Mouse (Mus musculus): ENCODE results near the gene Tmem174. TPM values are rescaled to one million over a fixed set of nuclear protein-coding genes. Genes with fewer than 3 reads are reported as not detected.

The Tmem174 gene
- polyA plus RNA-seq, 1 experiment from 2014 or later, result not detected

DNA sequence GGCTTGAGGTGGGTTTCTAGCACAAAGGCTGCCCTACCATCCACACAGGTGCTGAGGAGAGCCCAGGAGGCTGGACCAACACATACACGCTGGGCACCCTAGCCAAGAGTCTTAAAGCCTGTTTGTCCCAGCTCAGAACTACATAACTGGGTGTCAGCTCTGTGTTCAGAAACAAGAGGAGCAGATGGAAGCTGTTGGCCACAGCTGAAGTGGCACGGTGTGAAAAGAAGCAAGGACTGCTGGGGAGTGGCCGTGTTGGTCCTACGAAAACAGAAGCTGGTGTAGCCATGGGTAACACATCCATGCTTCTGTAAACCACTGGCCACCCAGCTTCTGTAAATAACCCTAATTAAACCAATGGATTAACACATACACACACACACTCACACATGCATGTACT lies 18.1 kb upstream of the Tmem174 start:
- no peak overlapping the region for H3K27ac ChIP-seq (replicated peaks)
- no peaks in the 10 kb centered on the region for H3K27me3 ChIP-seq
- no peaks in the 10 kb centered on the region for H3K4me1 ChIP-seq
- no peak for ATAC-seq (ENCODE audit: low FRiP score, low read depth)
- no peak overlapping the region for H3K4me2 ChIP-seq (replicated peaks)
- WGBS, result 90% methylated on average over 4 of the region's 4 CpGs
- H3K9me3 ChIP-seq, result no peaks in the 10 kb centered on the region
- no peaks in the 10 kb centered on the region for H3K36me3 ChIP-seq
- H3K9ac ChIP-seq (replicated peaks), result no peak overlapping the region
- no peak overlapping the region for H3K4me3 ChIP-seq

DNA sequence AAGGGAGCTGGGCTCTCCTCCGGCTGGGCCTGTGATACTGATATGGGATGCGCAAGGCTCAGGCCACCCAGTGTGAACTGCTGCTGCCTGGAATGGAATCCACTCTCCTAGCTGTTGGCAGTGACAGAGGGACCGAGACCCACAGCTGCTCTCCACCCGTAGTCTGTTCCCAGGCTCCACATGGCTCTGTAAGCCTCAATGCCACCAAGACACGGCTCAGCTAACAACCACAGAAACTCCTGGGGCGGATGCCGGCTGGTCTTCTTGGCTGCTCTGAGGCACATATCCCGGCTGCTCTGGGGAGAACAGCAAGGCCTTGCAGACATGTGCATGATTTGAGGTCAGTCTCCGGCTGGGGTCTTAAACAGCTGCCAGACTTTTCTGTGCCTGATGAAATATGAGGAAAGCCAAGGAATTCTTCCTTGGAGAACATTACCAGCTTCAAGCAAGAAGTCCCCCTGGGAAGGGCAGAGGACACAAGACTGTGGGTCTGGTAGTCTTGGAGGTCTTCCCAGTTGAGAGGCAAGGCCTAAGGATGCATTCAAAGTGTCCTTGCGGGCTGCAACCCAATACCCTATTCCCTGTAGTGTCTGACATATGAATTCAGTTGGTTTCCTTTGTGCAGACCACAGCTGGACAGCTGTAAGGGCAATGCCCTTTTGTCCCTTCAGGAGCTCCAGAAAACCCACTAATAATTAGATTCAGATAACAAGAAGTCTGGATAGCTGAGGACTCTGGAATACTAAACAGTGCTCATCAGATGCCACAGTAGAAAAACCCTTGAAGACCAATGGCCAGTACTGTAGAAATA lies 17.1 kb upstream of the Tmem174 start:
- Histone ChIP-seq H3K9me3 (no peaks in the 10 kb centered on the region), H3K27ac (replicated peaks) (no peak overlapping the region), H3K36me3 (no peaks in the 10 kb centered on the region), H3K27me3 (no peaks in the 10 kb centered on the region), H3K4me1 (no peaks in the 10 kb centered on the region), H3K9ac (replicated peaks) (no peak overlapping the region), H3K4me2 (replicated peaks) (no peak overlapping the region), H3K4me3 (no peak overlapping the region)
- ATAC-seq (ENCODE audit: low FRiP score, low read depth), result no peak
- WGBS, result 82% methylated on average over 10 of the region's 10 CpGs

DNA sequence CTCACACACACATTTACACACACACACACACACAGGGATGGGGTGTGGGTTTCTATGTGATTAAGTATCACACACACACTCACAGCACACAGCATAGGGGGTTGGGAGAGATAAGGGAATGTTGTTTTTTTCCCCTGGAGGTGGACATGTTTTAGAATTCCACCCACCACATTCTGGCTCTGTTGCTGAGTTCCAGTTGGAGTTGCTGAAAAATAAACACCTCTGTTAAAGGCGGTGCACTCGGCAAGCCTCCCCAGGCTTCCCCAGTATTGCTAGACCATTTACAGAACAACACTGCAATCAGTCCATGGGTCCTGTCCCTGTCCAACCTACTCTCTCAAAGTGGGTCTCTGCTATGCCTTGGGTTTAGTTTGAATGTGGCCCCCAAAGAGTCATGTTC lies 15.0 kb upstream of the Tmem174 start:
- H3K9ac ChIP-seq (replicated peaks), result no peak overlapping the region
- 78% methylated on average over 2 of the region's 2 CpGs for WGBS
- ATAC-seq (ENCODE audit: low FRiP score, low read depth), result no peak
- H3K4me1 ChIP-seq, result no peaks in the 10 kb centered on the region
- no peak overlapping the region for H3K4me3 ChIP-seq
- no peaks in the 10 kb centered on the region for H3K27me3 ChIP-seq
- no peaks in the 10 kb centered on the region for H3K9me3 ChIP-seq
- no peak overlapping the region for H3K27ac ChIP-seq (replicated peaks)
- H3K4me2 ChIP-seq (replicated peaks), result no peak overlapping the region
- H3K36me3 ChIP-seq, result no peaks in the 10 kb centered on the region

DNA sequence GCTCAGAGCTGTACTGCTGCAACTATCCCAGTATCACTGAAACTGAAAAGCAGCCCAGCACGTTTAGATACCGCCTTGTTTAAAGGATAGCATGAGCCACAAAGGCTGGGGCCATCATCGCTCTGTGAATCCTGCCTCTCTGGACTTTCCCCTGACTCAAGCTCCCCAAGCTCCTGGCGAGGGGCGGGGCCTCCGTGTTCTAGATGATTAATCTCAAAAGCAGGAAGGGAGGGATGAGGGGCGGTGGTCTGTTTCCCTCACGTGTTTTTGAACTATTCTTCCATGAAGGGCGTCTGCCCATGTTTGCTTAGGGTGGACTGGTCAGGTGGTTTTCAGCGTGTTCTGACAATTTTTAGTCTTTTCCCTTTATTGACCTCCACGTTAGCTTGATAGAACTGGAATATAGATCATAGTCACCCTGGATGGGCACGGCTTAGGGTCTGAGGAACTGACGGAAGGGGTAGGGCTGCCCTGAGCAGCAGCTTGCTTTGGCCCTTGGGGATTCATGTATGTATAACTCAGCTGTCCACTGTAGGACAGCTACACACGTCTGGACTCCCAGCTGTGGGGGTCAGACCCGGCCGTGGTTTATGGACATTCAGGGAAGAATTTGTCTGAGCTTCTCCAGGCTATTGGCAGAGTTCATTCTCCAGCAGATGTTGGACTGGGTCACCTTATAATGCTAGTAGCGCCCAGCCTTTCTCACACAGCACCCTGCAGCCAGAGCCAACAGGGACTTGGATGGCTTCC lies 14.2 kb upstream of the Tmem174 start:
- WGBS, result 80% methylated on average over 17 of the region's 17 CpGs
- H3K9me3 ChIP-seq, result no peaks in the 10 kb centered on the region
- no peak overlapping the region for H3K9ac ChIP-seq (replicated peaks)
- no peaks in the 10 kb centered on the region for H3K27me3 ChIP-seq
- no peaks in the 10 kb centered on the region for H3K4me1 ChIP-seq
- no peaks in the 10 kb centered on the region for H3K36me3 ChIP-seq
- no peak overlapping the region for H3K4me2 ChIP-seq (replicated peaks)
- H3K27ac ChIP-seq (replicated peaks), result no peak overlapping the region
- no peak for ATAC-seq (ENCODE audit: low FRiP score, low read depth)
- H3K4me3 ChIP-seq, result no peak overlapping the region

DNA sequence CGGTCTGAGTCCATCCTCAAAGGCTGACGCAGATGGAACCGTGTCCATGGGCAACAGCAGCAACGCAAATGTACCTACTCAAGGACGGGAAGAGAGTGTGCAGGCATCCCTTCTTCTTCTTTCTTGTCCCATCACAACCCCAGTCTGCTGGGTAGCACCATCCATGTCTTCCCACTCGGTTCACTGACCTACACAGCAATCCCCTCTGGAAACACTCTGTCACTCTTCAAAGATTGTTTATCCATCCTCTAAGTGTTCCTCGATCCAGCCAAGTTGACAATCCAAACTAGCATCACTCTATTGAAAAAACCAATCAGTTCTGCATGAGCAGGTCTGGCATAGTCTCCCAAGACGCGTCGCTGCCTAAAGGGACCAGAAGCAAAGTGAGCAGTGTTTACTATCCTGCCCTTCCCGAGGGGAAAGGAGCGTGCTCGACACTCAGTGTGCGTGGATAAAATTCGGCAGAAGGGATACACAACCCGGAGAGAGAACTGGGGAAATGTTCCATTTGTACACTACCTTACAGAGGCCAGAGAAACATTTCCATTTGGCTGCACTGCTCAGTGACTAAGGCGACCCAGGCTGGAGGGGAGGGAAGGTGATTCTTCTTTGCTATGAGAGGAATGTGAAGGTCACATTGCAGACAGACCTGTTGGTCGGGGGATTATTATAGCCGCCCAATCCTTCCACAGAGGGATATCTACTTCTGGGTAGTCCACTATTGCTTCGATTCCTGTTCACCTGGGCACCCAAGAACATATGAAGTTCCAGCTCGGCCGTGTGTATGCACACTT lies 10.8 kb upstream of the Tmem174 start:
- H3K36me3 ChIP-seq, result no peaks in the 10 kb centered on the region
- H3K4me3 ChIP-seq, result no peak overlapping the region
- no peak overlapping the region for H3K4me2 ChIP-seq (replicated peaks)
- H3K9ac ChIP-seq (replicated peaks), result no peak overlapping the region
- no peaks in the 10 kb centered on the region for H3K4me1 ChIP-seq
- no peak for ATAC-seq (ENCODE audit: low FRiP score, low read depth)
- H3K27ac ChIP-seq (replicated peaks), result no peak overlapping the region
- no peaks in the 10 kb centered on the region for H3K27me3 ChIP-seq
- WGBS, result 89% methylated on average over 22 of the region's 22 CpGs
- no peaks in the 10 kb centered on the region for H3K9me3 ChIP-seq

DNA sequence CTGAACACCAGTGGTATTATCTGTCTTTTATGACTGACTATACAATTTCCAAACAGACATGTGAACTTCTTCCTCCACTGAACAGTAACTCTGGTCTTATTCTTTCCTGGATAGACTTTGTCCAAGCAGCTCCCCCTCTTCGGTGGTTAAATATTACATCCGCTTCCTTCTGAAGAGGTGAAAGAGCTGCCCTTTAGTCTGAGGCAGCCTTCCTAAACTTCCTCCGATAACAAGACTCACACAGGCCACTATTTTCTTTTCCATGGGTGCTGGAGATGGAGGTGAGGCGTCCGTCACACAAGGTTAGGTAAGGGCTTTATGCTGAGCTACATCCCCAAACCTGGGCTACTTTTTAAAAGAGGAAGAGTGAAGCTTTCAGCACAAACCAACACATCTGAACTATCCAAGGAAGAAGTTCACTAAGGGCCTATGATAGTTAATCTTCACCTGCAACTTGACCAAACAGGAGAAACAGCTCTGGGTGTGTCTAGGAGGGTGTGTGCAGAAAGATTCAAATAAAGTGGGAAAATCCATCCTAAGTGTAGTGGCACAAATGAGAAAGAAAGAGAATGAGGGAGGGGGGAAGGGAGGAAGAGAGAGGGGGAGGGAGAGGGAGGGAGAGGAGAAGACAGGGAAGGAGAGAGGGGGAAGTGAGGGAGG lies 1.4 kb upstream of the Tmem174 start:
- Histone ChIP-seq H3K4me3 (no peak overlapping the region), H3K4me2 (replicated peaks) (no peak overlapping the region), H3K4me1 (no peaks in the 10 kb centered on the region), H3K27me3 (no peaks in the 10 kb centered on the region), H3K9me3 (no peaks in the 10 kb centered on the region), H3K27ac (replicated peaks) (no peak overlapping the region), H3K36me3 (no peaks in the 10 kb centered on the region), H3K9ac (replicated peaks) (no peak overlapping the region)
- no peak for ATAC-seq (ENCODE audit: low FRiP score, low read depth)
- 92% methylated on average over 5 of the region's 5 CpGs for WGBS

DNA sequence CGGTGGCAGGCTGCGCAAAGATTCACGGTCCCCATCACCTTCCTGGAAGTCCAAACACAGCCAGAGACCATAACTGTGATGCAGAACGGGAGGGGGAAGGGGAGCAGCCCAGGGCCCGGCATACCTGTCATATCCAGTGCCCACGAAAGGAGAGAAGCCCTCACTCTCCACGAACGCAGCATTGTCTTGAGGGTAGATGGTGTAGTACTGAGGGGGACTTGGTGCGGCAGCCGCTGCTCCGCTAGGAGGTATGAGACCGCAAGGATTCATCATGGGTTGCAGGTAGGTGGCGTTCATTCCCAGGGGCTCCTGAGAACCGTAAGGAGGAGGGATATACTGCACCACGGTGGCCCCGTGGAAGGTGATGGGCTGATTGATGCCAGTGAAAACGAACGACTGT lies 639 bp downstream of the Tmem174 start:
- H3K4me3 ChIP-seq, result no peak overlapping the region
- no peak overlapping the region for H3K27ac ChIP-seq (replicated peaks)
- H3K4me1 ChIP-seq, result no peaks in the 10 kb centered on the region
- no peaks in the 10 kb centered on the region for H3K9me3 ChIP-seq
- 75% methylated on average over 18 of the region's 18 CpGs for whole genome bisulfite sequencing
- H3K27me3 ChIP-seq, result no peaks in the 10 kb centered on the region
- no peak for ATAC-seq (ENCODE audit: low FRiP score, low read depth)
- no peaks in the 10 kb centered on the region for H3K36me3 ChIP-seq
- no peak overlapping the region for H3K9ac ChIP-seq (replicated peaks)
- H3K4me2 ChIP-seq (replicated peaks), result no peak overlapping the region

- Histone ChIP-seq H3K9me3 (no peaks in the 10 kb centered on the region), H3K4me1 (no peaks in the 10 kb centered on the region), H3K27me3 (no peaks in the 10 kb centered on the region), H3K36me3 (no peaks in the 10 kb centered on the region), H3K27ac (replicated peaks) (no peak overlapping the region), H3K9ac (replicated peaks) (no peak overlapping the region), H3K4me2 (replicated peaks) (no peak overlapping the region), H3K4me3 (no peak overlapping the region)
- no peak for ATAC-seq (ENCODE audit: low FRiP score, low read depth)
- 61% methylated on average over 6 of the region's 6 CpGs for WGBS
Measured at GRCm38 (mm10) chr13:98633641-98634484, 3.3 kb downstream of the Tmem174 start.

DNA sequence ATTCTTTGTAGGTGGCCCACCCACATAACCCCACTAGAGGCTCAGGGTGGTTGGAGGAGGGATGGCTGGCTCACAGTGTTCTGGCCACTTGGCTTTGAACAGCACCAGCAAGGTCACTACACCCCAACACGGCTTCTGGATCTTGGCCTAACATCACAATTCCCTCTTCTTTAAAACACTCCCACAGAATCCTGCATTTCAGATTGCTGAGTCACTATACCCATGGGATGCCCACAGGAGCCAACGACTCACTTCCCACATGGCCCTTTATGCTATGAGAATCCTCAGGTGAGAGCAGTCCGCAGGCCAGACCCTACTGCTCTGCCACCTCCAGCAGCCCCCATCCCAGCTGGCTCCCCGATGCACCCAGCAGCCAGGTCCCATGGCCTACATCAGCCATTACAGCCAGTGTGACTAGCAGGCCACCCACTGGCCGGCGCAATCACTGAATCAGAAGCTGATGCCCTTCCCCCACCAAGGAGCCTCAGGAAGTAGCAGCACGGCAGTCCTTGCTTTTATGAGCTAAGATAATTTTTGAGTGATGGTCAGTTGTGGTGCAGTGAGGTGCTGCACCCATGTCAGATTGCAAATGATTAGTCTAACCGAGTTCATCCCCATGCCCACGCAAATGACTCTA lies 4.8 kb downstream of the Tmem174 start:
- WGBS, result 79% methylated on average over 9 of the region's 9 CpGs
- Histone ChIP-seq H3K4me3 (no peak overlapping the region), H3K4me1 (no peaks in the 10 kb centered on the region), H3K4me2 (replicated peaks) (no peak overlapping the region), H3K27me3 (no peaks in the 10 kb centered on the region), H3K9ac (replicated peaks) (no peak overlapping the region), H3K27ac (replicated peaks) (no peak overlapping the region), H3K36me3 (no peaks in the 10 kb centered on the region), H3K9me3 (no peaks in the 10 kb centered on the region)
- ATAC-seq (ENCODE audit: low FRiP score, low read depth), result no peak

GRCm38 (mm10) chr13:98631105-98631838 lies 5.9 kb downstream of the Tmem174 start:
- Histone ChIP-seq H3K4me1 (no peaks in the 10 kb centered on the region), H3K27me3 (no peaks in the 10 kb centered on the region), H3K9ac (replicated peaks) (no peak overlapping the region), H3K27ac (replicated peaks) (no peak overlapping the region), H3K4me2 (replicated peaks) (no peak overlapping the region), H3K36me3 (no peaks in the 10 kb centered on the region), H3K4me3 (no peak overlapping the region), H3K9me3 (no peaks in the 10 kb centered on the region)
- no peak for ATAC-seq (ENCODE audit: low FRiP score, low read depth)
- 50% methylated on average over 20 of the region's 20 CpGs for WGBS

Data from midbrain, embryonic 12.5 days (tissue).